Mouse (Mus musculus): ENCODE results near the gene Foxi2. TPM values are rescaled to one million over a fixed set of nuclear protein-coding genes. Genes with fewer than 3 reads are reported as not detected.

Gene Foxi2
- polyA plus RNA-seq (2012; rRNA removed), result 0.11 and 0.18 TPM in 2 replicates

- H3K4me1 ChIP-seq (replicated peaks; ENCODE audit: control insufficient read depth, insufficient read depth, low read length), result no peaks in the 10 kb centered on the region
- no peak within 1 kb of the TSS for H3K27ac ChIP-seq (ENCODE audit: control insufficient read depth, insufficient read depth, low read length)
- no peak within 1 kb of the TSS for H3K4me3 ChIP-seq (ENCODE audit: control insufficient read depth, insufficient read depth, low read length)
- no peak for DNase-seq
- no peaks in the 10 kb centered on the region; the same call in 1 of the 2 replicates for H3K27me3 ChIP-seq (ENCODE audit: control insufficient read depth, insufficient read depth, low read length)
- TF ChIP-seq CTCF (IDR thresholded peaks at IDR 0.05; ENCODE audit: borderline replicate concordance, control insufficient read depth, extremely low read depth, insufficient read depth, low read length, poor library complexity), result no peak
- TF ChIP-seq POLR2A (IDR thresholded peaks at IDR 0.05; ENCODE audit: control insufficient read depth, extremely low read depth, insufficient read depth, low read length, poor library complexity), result no peak
- 4% methylated on average over 51 of the region's 51 CpGs for WGBS
- no peaks in the 10 kb centered on the region for H3K36me3 ChIP-seq (ENCODE audit: control insufficient read depth, insufficient read depth, low read length)
These were observed at the start of gene Foxi2 for GRCm38 (mm10) chr7:135410237-135410965. Gene Foxi2 (plus strand): TSS chr7:135410308.

DNA sequence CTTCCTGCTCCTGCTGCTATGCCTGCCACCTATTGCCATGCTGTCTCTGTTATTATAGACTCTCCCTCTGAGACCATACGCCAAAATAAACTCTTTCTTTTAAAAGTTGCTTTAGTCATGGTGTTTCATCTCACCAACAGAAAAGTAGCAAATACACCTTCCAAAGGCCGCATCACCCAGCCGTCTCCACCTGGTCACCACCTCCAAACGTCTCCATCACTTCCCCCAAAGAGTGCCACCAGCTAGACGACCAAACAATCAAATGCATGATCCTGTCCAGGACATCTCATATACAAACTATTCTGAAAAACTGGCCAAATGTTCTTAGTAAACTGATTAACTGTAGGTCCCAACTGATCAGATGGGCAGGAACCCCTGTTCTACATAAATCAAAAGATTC lies 45.5 kb upstream of the Foxi2 start:
- WGBS, result 93% methylated on average over 5 of the region's 5 CpGs
- H3K27me3 ChIP-seq (ENCODE audit: control insufficient read depth, insufficient read depth, low read length), result no peaks in the 10 kb centered on the region
- H3K36me3 ChIP-seq (ENCODE audit: control insufficient read depth, insufficient read depth, low read length), result no peaks in the 10 kb centered on the region
- H3K4me3 ChIP-seq (ENCODE audit: control insufficient read depth, insufficient read depth, low read length), result no peak overlapping the region
- no peak for DNase-seq
- TF ChIP-seq POLR2A (IDR thresholded peaks at IDR 0.05; ENCODE audit: control insufficient read depth, extremely low read depth, insufficient read depth, low read length, poor library complexity), result no peak
- no peak for TF ChIP-seq CTCF (IDR thresholded peaks at IDR 0.05; ENCODE audit: borderline replicate concordance, control insufficient read depth, extremely low read depth, insufficient read depth, low read length, poor library complexity)
- H3K4me1 ChIP-seq (replicated peaks; ENCODE audit: control insufficient read depth, insufficient read depth, low read length), result no peaks in the 10 kb centered on the region
- no peak overlapping the region for H3K27ac ChIP-seq (ENCODE audit: control insufficient read depth, insufficient read depth, low read length)

- H3K36me3 ChIP-seq (ENCODE audit: control insufficient read depth, insufficient read depth, low read length), result no peaks in the 10 kb centered on the region
- H3K4me3 ChIP-seq (ENCODE audit: control insufficient read depth, insufficient read depth, low read length), result no peak overlapping the region
- no peak for DNase-seq
- no peak for TF ChIP-seq POLR2A (IDR thresholded peaks at IDR 0.05; ENCODE audit: control insufficient read depth, extremely low read depth, insufficient read depth, low read length, poor library complexity)
- TF ChIP-seq CTCF (IDR thresholded peaks at IDR 0.05; ENCODE audit: borderline replicate concordance, control insufficient read depth, extremely low read depth, insufficient read depth, low read length, poor library complexity), result no peak
- H3K27ac ChIP-seq (ENCODE audit: control insufficient read depth, insufficient read depth, low read length), result no peak overlapping the region
- H3K27me3 ChIP-seq (ENCODE audit: control insufficient read depth, insufficient read depth, low read length), result no peaks in the 10 kb centered on the region
- WGBS, result 93% methylated on average over 13 of the region's 13 CpGs
- H3K4me1 ChIP-seq (replicated peaks; ENCODE audit: control insufficient read depth, insufficient read depth, low read length), result no peaks in the 10 kb centered on the region
These were observed 34.1 kb upstream of the Foxi2 start for GRCm38 (mm10) chr7:135376048-135376447.

- H3K27me3 ChIP-seq (ENCODE audit: control insufficient read depth, insufficient read depth, low read length), result no peaks in the 10 kb centered on the region
- H3K36me3 ChIP-seq (ENCODE audit: control insufficient read depth, insufficient read depth, low read length), result no peaks in the 10 kb centered on the region
- DNase-seq, result peak; percentile 23
- TF ChIP-seq POLR2A (IDR thresholded peaks at IDR 0.05; ENCODE audit: control insufficient read depth, extremely low read depth, insufficient read depth, low read length, poor library complexity) (no peak), CTCF (IDR thresholded peaks at IDR 0.05; ENCODE audit: borderline replicate concordance, control insufficient read depth, extremely low read depth, insufficient read depth, low read length, poor library complexity) (no peak; the same call in 1 of the 2 replicates)
- WGBS, result 65% methylated on average over 5 of the region's 5 CpGs
- H3K27ac ChIP-seq (ENCODE audit: control insufficient read depth, insufficient read depth, low read length), result no peak overlapping the region
- no peaks in the 10 kb centered on the region for H3K4me1 ChIP-seq (replicated peaks; ENCODE audit: control insufficient read depth, insufficient read depth, low read length)
- H3K4me3 ChIP-seq (ENCODE audit: control insufficient read depth, insufficient read depth, low read length), result no peak overlapping the region
These were observed 33.2 kb upstream of the Foxi2 start for GRCm38 (mm10) chr7:135376932-135377331.

- WGBS, result 83% methylated on average over 5 of the region's 5 CpGs
- no peaks in the 10 kb centered on the region for H3K4me1 ChIP-seq (replicated peaks; ENCODE audit: control insufficient read depth, insufficient read depth, low read length)
- H3K36me3 ChIP-seq (ENCODE audit: control insufficient read depth, insufficient read depth, low read length), result no peaks in the 10 kb centered on the region
- no peaks in the 10 kb centered on the region for H3K27me3 ChIP-seq (ENCODE audit: control insufficient read depth, insufficient read depth, low read length)
- no peak overlapping the region for H3K4me3 ChIP-seq (ENCODE audit: control insufficient read depth, insufficient read depth, low read length)
- H3K27ac ChIP-seq (ENCODE audit: control insufficient read depth, insufficient read depth, low read length), result no peak overlapping the region
- DNase-seq, result no peak
- TF ChIP-seq POLR2A (IDR thresholded peaks at IDR 0.05; ENCODE audit: control insufficient read depth, extremely low read depth, insufficient read depth, low read length, poor library complexity) (no peak), CTCF (IDR thresholded peaks at IDR 0.05; ENCODE audit: borderline replicate concordance, control insufficient read depth, extremely low read depth, insufficient read depth, low read length, poor library complexity) (no peak)
These were observed 31.8 kb upstream of the Foxi2 start for GRCm38 (mm10) chr7:135378331-135378730.

- no peak overlapping the region for H3K4me3 ChIP-seq (ENCODE audit: control insufficient read depth, insufficient read depth, low read length)
- H3K36me3 ChIP-seq (ENCODE audit: control insufficient read depth, insufficient read depth, low read length), result no peaks in the 10 kb centered on the region
- DNase-seq, result no peak
- no peaks in the 10 kb centered on the region for H3K27me3 ChIP-seq (ENCODE audit: control insufficient read depth, insufficient read depth, low read length)
- WGBS, result 61% methylated on average over 3 of the region's 3 CpGs
- no peak for TF ChIP-seq CTCF (IDR thresholded peaks at IDR 0.05; ENCODE audit: borderline replicate concordance, control insufficient read depth, extremely low read depth, insufficient read depth, low read length, poor library complexity)
- TF ChIP-seq POLR2A (IDR thresholded peaks at IDR 0.05; ENCODE audit: control insufficient read depth, extremely low read depth, insufficient read depth, low read length, poor library complexity), result no peak
- H3K27ac ChIP-seq (ENCODE audit: control insufficient read depth, insufficient read depth, low read length), result no peak overlapping the region
- no peaks in the 10 kb centered on the region for H3K4me1 ChIP-seq (replicated peaks; ENCODE audit: control insufficient read depth, insufficient read depth, low read length)
These were observed 21.1 kb upstream of the Foxi2 start for GRCm38 (mm10) chr7:135389039-135389438.

Measured in thymus, adult 2 months (tissue).